Mouse (Mus musculus): ENCODE measurements around the gene Csrp3. TPM values are rescaled to one million over a fixed set of nuclear protein-coding genes. Genes with fewer than 3 reads are reported as not detected.
A peak's percentile ranks its signal among the peaks of the same experiment; 100 is the strongest.

Gene Csrp3
- total and polyA plus RNA-seq, 3 experiments = 0.17 to 0.81 TPM; not detected in 1

DNA sequence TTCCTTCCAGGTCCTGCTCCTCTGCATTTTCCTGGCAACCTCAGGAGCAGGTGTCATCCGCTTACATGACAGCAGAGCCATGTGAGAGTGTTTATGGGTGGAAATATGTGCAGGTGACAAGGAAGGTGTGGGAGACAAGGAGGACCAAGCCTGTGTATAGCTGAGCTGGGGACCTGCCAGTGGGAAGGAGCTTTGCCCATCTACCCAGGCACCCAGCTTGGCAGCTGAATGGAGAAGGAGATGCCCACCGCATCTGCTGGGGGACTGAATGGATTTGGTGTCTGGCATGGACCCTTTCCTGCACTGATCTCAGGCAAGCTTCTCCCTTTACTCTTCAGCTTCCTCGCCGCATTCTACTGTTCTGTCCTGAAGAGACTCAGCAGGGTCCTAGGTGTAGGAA lies 47.6 kb upstream of the Csrp3 start (continued):
- TF ChIP-seq RCOR1 (IDR thresholded peaks at IDR 0.05; ENCODE audit: low read depth, low read length) = no peak

DNA sequence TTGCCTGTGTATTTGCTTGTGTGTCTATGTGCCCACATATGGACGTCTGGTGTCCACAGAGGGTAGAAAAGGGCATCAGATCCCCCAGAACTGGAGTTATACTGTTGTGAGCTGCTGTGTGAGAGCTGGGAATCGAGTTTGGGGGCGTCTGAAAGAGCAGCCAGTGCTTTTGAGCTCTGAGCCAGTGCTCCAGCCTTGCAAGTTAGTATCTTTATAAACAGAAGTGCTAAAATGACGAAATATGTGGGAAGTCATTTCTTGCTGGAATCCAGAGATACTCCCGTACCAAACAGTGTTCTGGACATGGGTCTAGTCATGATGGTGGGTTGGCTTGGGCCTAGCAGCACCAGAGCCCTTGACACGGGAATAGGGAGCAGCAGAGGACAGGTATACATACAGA lies 46.9 kb upstream of the Csrp3 start:
- peaks cover 0 to 3% of the 10 kb centered on the region in 2 experiments; a peak in 2 of 4 replicates for H3K27me3 ChIP-seq (ENCODE audit: control insufficient read depth in 1 of 2, insufficient read depth in 2 of 2, low read length in 2 of 2)
- H3K79me2 ChIP-seq (ENCODE audit: control insufficient read depth, insufficient read depth, low read length, poor library complexity) = no peaks in the 10 kb centered on the region
- H3K4me3 ChIP-seq (ENCODE audit: control insufficient read depth in 1 of 2, insufficient read depth in 1 of 2, low read depth in 2 of 2, low read length in 2 of 2) = peak overlapping the region in 1 of 2 experiments; percentile 12; a peak in 1 of 4 replicates
- peaks cover 0 to 2% of the 10 kb centered on the region in 2 experiments; a peak in 1 of 4 replicates for H3K4me1 ChIP-seq (ENCODE audit: control insufficient read depth in 1 of 2, insufficient read depth in 2 of 2, low read length in 2 of 2)
- H3K9ac ChIP-seq (ENCODE audit: control insufficient read depth, low read depth, low read length, poor library complexity, severe bottlenecking) = peak overlapping the region; percentile 41
- no peak for TF ChIP-seq MYC (IDR thresholded peaks at IDR 0.05; ENCODE audit: low read depth, low read length)
- no peak for TF ChIP-seq NELFE (IDR thresholded peaks at IDR 0.05; ENCODE audit: low read depth, low read length)
- no peak for TF ChIP-seq POLR2A (IDR thresholded peaks at IDR 0.05; ENCODE audit: control insufficient read depth in 1 of 2, insufficient read depth in 1 of 2, low read depth in 1 of 2, low read length in 2 of 2, poor library complexity in 1 of 2)
- no peak for TF ChIP-seq BHLHE40 (IDR thresholded peaks at IDR 0.05; ENCODE audit: borderline replicate concordance, low read depth, low read length)
- no peak for TF ChIP-seq RCOR1 (IDR thresholded peaks at IDR 0.05; ENCODE audit: low read depth, low read length)
- no peak for TF ChIP-seq POLR2AphosphoS5 (IDR thresholded peaks at IDR 0.05; ENCODE audit: borderline replicate concordance, low read depth, low read length)
- no peaks in the 10 kb centered on the region for H3K36me3 ChIP-seq (ENCODE audit: control insufficient read depth in 1 of 2, insufficient read depth in 2 of 2, low read length in 2 of 2)
- H3K9me3 ChIP-seq (replicated peaks; ENCODE audit: insufficient read depth, low read length) = no peaks in the 10 kb centered on the region
- H3K27ac ChIP-seq (ENCODE audit: control insufficient read depth, low read depth, low read length) = no peak overlapping the region
- no peak for DNase-seq (ENCODE audit: low read depth, low spot score)

DNA sequence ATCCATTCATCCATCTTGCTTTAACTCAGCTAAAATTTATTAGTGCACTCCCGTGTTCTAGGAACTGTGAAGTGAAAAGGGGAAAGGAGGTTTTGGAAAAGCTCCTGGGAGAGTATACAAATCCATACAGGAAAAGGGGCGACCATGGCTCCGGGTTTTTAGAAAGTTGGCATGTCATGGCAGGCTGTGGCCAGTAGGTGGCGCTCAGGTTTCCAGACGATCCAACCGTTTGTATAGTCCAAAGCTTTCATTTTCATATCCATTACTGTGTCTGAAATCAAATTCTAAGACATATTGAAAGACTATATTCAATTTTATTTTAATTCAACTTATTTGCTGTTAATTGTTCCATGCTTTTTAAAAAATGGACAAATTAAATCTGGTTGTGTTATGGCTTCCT lies 46.3 kb upstream of the Csrp3 start:
- Histone ChIP-seq H3K9me3 (replicated peaks; ENCODE audit: insufficient read depth, low read length) (no peaks in the 10 kb centered on the region), H3K79me2 (ENCODE audit: control insufficient read depth, insufficient read depth, low read length, poor library complexity) (no peaks in the 10 kb centered on the region), H3K27ac (ENCODE audit: control insufficient read depth, low read depth, low read length) (no peak overlapping the region), H3K4me1 (ENCODE audit: control insufficient read depth in 1 of 2, insufficient read depth in 2 of 2, low read length in 2 of 2) (peaks cover 0 to 2% of the 10 kb centered on the region in 2 experiments; a peak in 1 of 4 replicates), H3K4me3 (ENCODE audit: control insufficient read depth in 1 of 2, insufficient read depth in 1 of 2, low read depth in 2 of 2, low read length in 2 of 2) (peak overlapping the region; percentile 12 to 63; a peak in 3 of 4 replicates), H3K9ac (ENCODE audit: control insufficient read depth, low read depth, low read length, poor library complexity, severe bottlenecking) (peak overlapping the region; percentile 41), H3K36me3 (ENCODE audit: control insufficient read depth in 1 of 2, insufficient read depth in 2 of 2, low read length in 2 of 2) (no peaks in the 10 kb centered on the region), H3K27me3 (ENCODE audit: control insufficient read depth in 1 of 2, insufficient read depth in 2 of 2, low read length in 2 of 2) (peaks cover 1 to 3% of the 10 kb centered on the region in 2 experiments; a peak in 2 of 4 replicates)
- TF ChIP-seq POLR2AphosphoS2 (IDR thresholded peaks at IDR 0.05; ENCODE audit: low read length) (no peak), TCF12 (IDR thresholded peaks at IDR 0.05; ENCODE audit: low read depth, low read length) (no peak), EP300 (IDR thresholded peaks at IDR 0.05; ENCODE audit: low read depth in 1 of 2, low read length in 2 of 2) (no peak), MAZ (IDR thresholded peaks at IDR 0.05; ENCODE audit: low read depth, low read length) (no peak), CHD2 (IDR thresholded peaks at IDR 0.05; ENCODE audit: low read length) (no peak), SMC3 (IDR thresholded peaks at IDR 0.05; ENCODE audit: low read depth, low read length) (peak; percentile 87), ZC3H11A (IDR thresholded peaks at IDR 0.05; ENCODE audit: low read depth, low read length) (peak; percentile 57), TBP (IDR thresholded peaks at IDR 0.05; ENCODE audit: low read depth, low read length) (no peak), HCFC1 (IDR thresholded peaks at IDR 0.05; ENCODE audit: low read depth, low read length) (no peak), BHLHE40 (IDR thresholded peaks at IDR 0.05; ENCODE audit: borderline replicate concordance, low read depth, low read length) (no peak), KAT2A (conservative IDR thresholded peaks at IDR 0.05; ENCODE audit: low read depth, low read length) (no peak), RAD21 (IDR thresholded peaks at IDR 0.05; ENCODE audit: low read depth, low read length) (peak; percentile 71), CHD1 (IDR thresholded peaks at IDR 0.05; ENCODE audit: low read depth, low read length) (no peak), USF2 (IDR thresholded peaks at IDR 0.05; ENCODE audit: borderline replicate concordance in 1 of 2, insufficient read depth in 1 of 2, low read depth in 1 of 2, low read length in 2 of 2) (no peak), RCOR1 (IDR thresholded peaks at IDR 0.05; ENCODE audit: low read depth, low read length) (no peak), POLR2A (IDR thresholded peaks at IDR 0.05; ENCODE audit: control insufficient read depth in 1 of 2, insufficient read depth in 1 of 2, low read depth in 1 of 2, low read length in 2 of 2, poor library complexity in 1 of 2) (no peak), CTCF (IDR thresholded peaks at IDR 0.05 in 2 of 3, conservative IDR thresholded peaks at IDR 0.05 in 1 of 3; ENCODE audit: control insufficient read depth in 1 of 3, insufficient read depth in 1 of 3, low read depth in 2 of 3, low read length in 3 of 3, poor library complexity in 1 of 3, severe bottlenecking in 1 of 3) (peak; percentile 82 to 89 (median 87)), NRF1 (IDR thresholded peaks at IDR 0.05; ENCODE audit: insufficient read depth, low read depth, low read length, poor library complexity, severe bottlenecking) (no peak)
- peak; percentile 65 for DNase-seq (ENCODE audit: low read depth, low spot score)
